Mouse (Mus musculus) heart, adult 8-10 months (tissue): ENCODE data around the gene Nop2. TPM values are rescaled to one million over a fixed set of nuclear protein-coding genes. Genes with fewer than 3 reads are reported as not detected.

Source experiments
- DNase-seq: peaks from one replicate; pipeline ENCODE4 v3.0.0; 2022; ENCODE audit warnings: low spot score
- total RNA-seq, 4 experiments: library from RNA; stranded (reverse); gene quantifications; 2 replicates each; pipeline ENCODE4 v1.2.4; 2022

Gene Nop2
- 10 to 100 TPM; 16.5 to 21.5 (median 20.3) TPM for total RNA-seq

DNA sequence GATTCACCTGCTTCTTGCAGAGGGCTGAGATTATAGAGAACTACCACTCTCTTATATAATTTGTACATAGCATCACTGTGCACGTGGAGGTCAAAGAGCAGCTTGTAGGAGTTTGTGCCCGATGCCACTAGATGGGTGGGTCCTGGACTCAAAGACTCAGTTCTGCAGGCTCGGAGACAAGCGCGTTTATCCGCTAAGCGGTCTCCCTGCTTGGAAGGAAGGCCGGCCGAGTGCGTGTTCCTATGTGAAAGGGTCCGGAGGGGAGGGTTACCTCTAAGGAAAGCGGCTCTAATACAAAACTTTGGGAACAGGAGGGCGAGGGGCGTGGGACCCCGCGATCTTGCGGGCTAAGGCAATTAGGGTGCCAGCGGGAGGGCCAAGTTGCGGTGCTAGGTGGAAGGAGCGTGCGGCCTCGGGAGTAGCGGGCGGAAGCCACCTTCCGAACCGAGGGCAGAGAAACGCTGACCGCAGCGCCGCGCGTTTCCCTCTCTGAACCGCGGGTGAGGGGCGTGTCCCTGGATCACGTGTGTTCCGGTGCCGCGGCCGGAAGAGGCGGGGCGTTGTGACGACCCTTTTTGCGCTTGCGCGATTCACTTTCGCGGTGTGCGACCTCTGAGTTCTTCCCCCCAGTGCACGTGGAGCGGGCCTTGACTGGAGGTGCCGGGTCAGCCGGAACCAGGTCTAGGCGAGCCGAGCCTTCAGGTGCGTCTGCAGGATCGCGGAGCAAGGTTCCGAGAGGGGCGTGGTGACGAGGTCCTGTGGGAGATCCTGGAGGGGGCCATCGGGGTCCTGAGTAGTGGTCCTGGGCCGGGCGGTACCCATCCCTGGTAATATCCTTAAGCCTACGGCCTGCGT is at the start of gene Nop2:
Gene Nop2 (plus strand): TSS at position 608 of the 855 bp plus-strand sequence.
- DNase-seq, result peak; percentile 85

DNA sequence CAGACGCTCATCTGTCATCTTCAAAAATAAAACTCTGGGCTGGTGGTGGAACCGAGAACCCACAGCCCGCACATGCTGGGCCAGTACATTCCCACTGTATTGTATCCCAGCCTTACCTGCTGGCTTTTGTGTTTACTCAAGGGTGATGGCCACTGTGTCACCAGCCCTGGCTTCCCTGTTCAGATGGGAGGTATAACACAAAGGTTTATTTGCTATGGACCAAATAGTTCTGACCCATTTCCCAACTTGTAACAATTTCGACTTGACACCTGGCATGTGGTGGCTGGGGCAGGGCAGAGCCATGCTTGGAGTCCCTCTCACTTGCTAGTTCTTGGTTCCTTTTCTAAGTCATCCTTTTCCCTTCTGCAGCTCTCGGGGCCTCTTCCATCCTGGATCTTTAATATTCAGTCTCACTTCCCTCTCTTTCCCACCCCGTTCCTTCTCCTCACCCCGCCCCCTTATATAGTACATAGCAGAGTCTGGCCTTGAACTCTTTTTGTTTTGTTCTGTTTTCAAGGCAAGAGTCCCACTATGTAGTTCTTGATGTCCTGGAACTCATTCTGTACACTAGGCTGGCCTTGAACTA is 48.8 kb upstream of the Nop2 start:
- no peak for DNase-seq

DNA sequence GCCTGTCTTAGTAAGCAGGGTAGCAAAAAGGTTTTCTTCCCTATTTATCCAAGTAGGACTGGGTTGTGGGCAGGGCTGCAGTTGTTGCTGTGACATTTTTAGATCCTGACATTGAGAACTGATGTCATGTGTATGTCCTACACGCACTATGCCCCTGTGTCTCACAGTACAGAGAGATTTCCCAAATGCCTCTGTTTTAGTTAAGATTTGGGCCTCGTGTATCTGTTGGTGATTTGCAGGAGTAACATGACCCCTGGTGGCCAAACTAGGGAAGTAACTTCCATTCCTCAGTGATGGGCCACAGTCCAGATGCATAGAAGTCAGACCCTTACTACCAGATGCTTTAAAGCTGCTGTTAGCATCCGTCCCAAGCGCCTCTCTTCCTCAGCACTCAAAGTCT is 47.3 kb upstream of the Nop2 start:
- DNase-seq, result peak; percentile 68

DNA sequence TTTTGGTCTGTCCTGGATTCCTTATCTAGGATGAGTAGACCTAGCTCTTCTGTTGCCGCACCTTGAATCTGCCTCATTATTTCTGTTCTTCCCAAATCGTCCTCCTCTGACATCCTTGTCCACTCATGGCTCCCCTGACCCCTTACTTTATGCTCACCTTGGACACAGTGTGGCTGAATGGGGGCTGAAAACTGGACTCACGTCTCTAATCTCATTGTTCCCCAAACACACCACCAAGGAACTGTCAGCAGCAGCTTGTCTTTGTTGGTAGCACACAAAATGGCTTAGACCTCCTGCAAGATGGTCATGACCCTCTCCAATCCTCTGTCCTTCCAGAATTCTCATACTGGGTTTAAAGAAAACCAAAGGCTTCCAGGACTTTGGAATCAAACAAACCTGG is 43.8 kb upstream of the Nop2 start:
- no peak for DNase-seq

DNA sequence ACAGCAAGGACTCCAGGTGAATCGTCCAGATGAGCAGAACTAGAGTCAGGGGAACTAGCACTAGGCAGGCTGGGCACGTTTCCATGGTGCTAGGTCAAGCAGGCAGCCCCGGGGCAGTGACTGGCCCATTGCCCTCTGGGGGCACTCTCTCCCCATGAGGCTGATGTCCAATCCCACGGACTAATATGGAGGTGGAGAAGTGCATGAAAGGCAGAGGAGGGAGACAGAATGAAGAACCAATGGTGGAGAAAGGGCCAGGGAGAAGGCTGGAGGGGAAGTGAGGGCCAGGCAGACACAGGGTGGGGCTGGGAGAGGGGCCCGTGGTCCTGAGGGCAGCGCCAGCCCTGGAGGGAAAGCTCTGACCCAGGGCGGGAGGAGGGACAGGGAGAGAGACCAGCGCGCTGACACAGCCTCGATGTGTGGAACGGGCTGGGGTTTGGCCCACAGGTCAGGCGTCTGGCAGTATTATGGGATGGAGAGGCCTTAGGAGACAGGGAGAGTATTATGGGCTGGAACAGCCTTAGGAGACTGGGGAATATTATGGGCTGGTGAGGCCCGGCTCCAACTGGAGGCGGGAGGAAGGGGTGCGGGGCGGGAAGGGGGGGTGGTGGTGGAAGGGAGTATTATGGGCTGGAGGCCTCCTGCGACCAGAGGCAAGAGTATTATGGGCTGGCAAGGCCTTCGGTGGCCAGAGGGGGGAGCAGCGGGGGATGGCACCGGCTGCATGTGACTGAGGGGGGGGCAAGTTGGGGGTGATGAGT is 43.0 kb upstream of the Nop2 start:
- peak; percentile 76 for DNase-seq

DNA sequence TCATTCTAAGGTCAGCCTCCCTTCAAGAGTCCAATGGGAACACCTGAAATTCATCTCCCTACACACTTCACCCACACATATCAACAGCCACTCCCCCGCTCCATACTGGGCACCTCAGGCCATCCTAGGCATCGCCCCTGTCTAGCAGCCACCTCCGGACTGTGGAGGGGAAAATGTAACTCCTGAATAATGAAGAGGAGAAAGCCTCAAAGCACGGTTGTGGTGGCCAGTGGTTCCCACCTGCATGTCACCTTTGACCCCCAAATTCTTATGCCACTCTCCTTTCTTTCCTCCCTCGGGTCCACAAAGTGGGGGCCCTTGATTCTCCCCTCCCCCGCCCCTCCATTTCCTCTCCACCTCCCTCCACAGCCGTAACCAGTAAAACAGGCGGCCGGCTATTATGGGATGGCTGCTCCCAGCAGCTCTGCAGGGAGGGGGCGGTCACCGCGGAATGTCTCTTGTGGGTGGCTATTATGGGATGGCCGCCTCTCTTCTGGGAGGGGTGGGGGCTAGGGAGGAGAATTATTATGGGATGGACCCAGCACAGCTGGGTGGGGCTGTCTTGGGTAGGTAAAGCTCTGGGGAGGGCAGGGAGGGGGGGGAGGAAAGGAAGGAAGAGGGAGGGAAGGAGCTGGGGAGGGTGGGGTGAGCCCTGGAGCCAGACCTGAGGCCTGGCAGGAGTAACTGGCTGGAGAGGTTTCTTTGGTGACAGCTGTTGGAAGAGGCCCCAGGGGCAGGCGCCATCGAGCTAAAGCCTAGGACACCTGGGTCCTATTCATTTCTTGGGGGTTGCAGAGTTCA is 42.0 kb upstream of the Nop2 start:
- peak; percentile 73 for DNase-seq

DNA sequence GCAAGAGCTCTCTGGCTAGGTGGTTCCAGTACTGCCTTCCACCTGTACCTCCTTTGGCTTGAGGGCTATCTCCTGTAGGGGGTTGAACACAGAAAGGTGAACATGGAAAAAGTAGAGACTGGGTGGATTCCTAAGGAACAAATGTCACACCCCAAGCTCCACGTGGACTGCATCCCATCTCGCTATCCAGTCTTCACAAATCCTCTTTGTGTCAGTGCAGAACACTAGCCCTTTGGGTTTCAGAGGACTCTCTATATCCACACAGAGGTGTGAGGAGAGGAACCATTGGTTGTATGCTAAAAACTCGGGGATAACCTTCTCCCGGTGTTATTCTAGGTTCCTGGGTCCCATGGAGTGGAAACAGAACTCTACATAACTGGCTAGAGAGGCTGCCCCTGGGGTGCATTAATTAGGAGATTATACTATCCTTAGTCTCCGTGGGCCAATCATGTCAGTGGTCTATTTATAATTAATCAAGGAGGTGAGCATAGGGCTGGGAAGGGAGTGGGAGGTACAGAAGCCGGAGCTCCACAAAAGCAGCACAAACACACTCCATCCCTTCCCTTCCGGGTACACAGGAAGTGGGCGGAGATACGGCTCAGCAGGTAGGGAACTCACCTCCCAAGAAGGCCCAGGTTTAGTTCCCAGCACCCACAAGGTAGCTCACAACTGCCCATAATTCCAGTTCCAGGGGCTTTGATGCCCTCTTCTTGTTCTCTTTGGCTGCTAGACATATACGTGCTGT is 41.2 kb upstream of the Nop2 start:
- no peak for DNase-seq

DNA sequence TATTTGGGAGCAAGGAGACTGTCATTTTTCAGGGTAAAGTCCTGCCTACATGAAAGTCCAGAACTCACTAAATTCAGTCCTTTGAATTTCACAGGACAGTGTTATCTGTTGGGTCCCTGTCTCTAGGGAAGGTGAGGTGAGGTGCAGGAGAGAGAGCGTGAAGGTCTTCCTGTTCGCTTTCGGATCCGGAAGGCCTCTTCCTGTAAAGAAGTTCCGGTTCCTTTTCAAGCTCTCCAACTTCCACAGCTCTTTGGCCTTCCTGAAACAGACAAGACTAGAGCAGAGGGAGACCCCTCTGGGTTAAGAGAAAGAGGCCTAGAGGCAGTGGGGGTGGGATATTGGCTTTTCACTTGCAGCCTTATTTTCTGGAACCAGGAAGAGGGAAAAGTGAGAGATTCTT is 39.3 kb upstream of the Nop2 start:
- DNase-seq, result no peak

DNA sequence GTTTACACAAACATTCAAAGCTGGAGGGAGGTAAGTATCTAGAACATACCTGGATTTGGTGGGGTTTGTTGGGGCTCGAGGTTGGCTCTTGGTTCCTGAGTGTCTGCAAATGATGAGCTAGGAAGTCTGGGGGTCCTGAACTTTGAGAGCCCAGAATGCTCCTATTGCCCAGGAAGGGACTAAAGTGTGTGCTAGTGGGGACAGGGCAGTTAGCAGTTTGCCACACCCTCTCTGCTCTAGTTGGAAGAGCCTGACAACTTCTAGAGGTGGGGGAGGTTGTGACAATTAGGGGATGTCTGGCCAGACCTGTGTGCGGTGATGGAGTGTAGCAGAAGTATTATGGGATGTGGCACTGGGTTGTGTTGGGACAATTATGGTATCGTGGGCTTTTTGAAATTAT is 36.9 kb upstream of the Nop2 start:
- no peak for DNase-seq

DNA sequence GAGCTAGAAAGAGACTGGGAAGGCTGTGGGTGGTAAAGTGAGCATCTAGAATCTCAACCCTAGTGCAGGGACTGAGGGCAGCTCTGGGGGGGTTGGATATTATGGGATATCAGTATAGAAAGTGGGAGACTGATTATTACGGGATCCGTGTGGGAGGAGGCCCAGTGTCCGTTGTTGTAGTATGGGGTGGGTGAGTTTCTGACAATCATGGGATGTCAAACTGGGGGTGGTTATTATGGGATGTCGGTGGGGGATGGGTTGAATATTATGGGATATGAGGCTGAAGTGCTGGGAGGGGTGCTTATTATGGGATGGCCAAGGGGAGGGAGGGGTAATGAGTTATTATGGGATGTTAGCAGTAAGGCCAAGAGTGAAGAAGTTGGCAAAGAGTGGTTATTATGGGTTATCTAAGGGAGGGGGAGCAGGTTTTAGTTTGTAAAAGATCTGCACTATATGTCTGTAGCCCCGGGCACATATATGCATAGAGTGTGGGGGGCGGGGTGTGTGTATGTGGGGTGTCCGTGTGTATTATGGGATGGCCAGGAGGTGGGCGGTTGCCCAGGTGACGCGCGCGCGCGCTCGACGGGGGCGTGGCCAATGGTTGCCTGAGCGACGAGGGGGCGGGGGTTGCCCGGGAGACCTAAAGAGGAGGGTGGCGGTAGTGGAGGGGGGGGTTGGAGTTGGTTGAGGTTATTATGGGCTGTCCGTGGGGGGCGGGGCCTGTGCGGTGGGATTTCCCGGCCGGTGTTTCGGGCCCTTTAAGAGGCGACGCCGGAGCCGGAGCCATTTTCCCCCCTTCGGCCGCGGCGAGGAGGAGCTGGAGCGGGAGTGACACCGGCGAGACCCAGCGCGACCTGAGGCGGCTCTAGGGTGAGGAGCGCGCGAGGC is 36.1 kb upstream of the Nop2 start, which contains the start of gene Chd4:
Gene Chd4 (plus strand): TSS at position 591 of the 888 bp plus-strand sequence.
- DNase-seq, result peak; percentile 80

DNA sequence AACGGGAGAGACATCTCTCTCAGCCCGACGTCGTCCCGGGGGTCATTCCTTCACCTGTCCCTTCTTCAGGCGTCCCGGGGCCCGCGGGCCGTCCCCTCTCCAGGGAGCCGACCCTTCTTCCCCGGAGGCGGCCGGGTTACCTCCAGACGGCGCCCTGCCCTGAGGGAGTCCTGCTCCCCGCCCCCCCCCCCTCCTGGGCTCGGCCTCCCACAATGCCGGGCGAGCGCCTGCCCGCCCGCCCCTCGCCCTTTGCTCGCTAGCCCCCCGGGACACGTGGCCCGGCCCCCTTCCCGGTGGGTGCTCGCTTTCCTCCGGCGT is 35.5 kb upstream of the Nop2 start:
- DNase-seq, result no peak

DNA sequence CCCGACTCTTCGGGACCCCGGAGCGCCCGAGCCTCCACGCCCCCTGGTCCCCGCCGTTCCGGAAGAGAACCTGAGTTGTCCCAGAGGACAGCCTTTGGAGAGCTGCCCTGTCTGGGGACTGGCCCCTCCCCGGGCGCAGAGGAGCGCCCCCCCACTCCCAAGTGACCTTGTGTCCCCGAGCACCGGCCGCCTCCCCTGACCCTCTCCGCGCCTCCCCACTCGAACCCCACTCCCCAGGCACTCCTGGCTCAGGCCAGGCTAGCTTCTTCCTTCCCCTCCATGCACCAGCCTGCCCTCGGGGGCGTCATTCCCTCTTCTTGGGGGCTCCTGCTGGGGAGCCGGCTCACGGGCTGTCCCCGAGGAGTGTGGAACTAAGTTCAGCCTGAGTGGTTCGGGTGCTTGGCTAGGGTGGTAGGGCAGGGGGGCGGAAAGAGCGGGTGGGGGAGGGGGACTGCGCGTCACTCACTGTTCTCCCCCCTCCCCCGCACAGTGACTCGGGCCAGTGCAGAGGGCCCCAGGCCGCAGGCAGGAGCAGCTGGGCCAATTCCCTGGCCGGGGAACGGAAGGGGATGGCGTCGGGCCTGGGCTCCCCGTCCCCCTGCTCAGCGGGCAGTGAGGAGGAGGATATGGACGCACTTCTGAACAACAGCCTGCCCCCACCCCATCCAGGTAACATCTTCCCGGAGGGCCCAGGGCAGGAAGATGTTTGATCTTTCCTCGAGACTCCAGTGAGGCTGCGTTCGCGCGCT is 34.9 kb upstream of the Nop2 start:
- peak; percentile 48 for DNase-seq

DNA sequence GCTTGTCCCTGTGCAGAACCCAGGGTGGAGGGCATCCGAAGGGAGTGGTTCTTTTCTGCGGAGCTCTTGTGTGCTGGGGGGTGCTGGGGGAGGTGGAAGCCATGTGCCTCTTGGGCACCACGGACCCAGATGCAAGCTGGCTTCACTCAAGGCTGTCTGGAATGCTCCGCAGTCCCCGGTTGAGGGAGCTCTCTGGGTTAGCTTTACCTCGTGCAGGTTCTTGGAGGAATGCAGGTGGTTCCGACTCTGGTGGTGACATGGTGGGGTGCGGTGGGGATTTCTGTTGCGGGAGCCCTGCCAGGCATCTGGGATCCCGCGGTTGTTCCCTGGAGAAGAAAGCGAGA is 34.4 kb upstream of the Nop2 start:
- no peak for DNase-seq

DNA sequence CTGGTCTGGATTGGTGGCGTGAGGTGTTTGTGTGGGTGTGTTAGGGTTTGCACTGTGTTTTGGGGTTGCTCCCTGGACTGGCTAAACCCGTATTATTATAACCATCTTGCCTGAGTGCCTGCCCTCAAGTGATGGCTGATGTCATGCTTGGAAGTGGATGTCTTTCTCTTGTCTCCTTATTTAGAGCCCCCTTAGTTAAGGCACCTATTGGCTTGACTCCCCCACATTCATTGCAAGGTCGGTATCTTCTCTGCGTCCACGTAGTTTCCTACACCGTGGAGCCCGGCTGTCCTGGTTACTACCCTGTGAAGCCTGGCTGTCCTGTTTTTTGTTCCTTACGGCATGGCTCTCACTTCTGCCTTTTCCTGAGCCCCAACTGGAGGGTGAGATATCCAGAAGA is 33.8 kb upstream of the Nop2 start:
- no peak for DNase-seq

DNA sequence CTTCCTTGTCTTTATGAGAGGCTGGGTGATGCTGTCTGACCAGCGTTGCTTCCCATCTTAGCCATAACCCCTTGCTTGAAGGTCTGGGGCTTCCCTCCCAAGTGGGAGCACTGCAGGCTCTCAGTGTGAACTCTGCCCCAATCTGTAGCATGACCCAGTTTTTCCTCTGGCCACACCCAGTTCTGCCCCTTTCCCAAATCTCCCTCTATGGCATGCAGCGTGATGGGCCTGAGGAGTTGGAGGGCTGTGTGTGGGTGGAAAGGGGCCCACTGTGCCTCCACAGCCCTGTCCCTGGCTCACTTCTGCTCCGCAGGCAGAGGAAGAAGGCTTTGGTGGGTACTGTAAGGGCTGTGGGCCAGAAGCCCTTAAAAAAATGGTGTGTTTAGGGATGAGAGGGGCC is 33.2 kb upstream of the Nop2 start:
- DNase-seq, result no peak

DNA sequence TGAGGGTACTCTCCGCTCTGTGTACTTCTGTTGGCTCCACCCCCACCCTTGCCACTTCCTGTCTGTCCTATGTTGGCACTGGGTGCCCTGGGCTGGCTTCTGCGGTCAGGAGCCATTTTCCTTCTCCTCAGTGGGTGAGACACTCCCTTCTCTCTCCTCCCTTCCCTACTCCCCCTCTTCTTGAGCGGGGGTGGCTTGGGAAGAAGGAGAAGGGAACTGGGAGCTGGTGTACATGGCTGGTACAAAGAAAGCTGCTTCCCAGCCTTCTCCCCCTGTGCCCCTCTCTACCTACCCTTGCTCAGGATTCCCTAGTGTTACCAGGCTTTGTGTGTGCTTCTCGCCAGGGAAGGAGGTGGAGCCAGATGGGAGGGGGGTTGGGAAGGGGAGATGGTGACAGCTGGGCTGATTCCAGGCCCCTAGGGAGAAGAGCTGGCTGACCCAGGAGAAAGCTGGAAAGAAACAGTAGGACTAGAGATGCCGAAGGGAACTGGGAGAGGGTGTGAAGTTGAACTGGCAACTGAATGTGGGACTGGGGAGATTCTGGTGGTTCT is 32.2 kb upstream of the Nop2 start:
- DNase-seq, result no peak

DNA sequence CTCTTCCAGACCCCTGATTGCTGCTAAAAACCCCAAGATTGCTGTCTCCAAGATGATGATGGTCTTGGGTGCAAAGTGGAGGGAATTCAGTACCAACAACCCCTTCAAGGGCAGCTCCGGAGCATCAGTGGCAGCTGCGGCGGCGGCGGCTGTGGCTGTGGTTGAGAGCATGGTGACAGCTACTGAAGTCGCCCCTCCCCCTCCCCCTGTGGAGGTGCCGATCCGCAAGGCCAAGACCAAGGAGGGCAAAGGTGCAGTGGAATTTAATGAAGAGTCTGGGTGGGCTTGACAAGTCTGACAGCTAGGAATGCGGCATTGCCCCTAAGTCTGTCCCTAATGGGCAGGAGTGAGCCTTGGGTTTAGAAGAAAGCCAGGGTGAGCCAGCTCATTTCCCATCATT is 30.3 kb upstream of the Nop2 start:
- DNase-seq, result no peak

DNA sequence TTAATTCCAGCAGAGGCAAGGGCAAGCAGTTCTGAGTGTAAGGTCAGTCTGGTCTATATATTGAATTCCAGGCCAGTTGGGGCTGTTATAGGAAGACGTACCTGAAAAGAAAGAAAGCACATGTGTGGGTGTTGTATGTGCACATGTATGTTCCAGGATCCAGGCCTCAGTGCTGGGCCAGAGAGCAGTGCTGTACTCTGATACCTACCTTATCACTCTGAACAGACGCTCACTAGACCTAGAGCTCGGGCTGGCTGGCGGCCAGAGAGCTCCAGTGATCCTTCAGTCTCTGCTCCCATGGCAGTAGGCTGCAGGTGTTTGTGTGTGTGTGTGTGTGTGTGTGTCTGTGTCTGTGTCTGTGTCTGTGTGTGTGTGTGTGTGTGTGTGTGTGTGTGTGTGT is 27.5 kb upstream of the Nop2 start:
- no peak for DNase-seq

DNA sequence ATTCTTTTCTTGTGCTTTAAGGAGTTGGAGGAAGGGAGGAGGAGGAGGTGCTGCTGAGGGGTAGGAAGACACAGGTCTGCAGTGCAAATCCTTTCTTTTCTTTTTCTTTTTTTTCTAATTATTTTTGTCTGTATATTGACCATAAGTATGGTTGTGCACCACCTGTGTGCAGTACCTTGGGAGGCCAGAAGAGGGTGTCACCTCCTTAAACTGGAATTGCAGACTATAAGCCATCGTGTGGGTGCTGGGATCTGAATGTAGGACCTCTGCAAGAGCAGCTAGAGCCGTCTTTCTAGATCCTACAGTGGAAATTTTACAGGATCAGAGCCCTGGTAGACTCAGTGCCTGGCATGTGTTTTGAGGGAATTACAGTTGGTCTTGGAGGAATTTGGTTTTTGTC is 24.0 kb upstream of the Nop2 start:
- no peak for DNase-seq
